Mouse (Mus musculus) hindbrain, postnatal 0 days (tissue): ENCODE measurements around the gene Ttll8. TPM values are rescaled to one million over a fixed set of nuclear protein-coding genes. Genes with fewer than 3 reads are reported as not detected.
A peak's percentile ranks its signal among the peaks of the same experiment; 100 is the strongest.

Experiments used
- ATAC-seq: fragments of 200-750 bp; cut with Nextera tagmentation; 2 replicates; pipeline ENCODE4 v1.8.0; 2017; ENCODE audit warnings: mild to moderate bottlenecking, moderate TSS enrichment, moderate library complexity
- DNase-seq: peaks from one replicate; pipeline ENCODE4 v3.0.0-alpha.2; 2015; ENCODE audit warnings: low spot score
- H3K27ac ChIP-seq: fragments of 300-500 bp; sonication (generic); 2 replicates; pipeline ENCODE4 v1.5.1; 2014; ENCODE audit warnings: mild to moderate bottlenecking
- H3K27me3 ChIP-seq: fragments of 300-500 bp; sonication (generic); 2 replicates; pipeline ENCODE4 v1.6.1; 2014; ENCODE audit warnings: low read length, mixed read lengths; ENCODE audit not compliant: insufficient read depth
- H3K36me3 ChIP-seq: fragments of 300-500 bp; sonication (generic); 2 replicates; pipeline ENCODE4 v1.6.1; 2014; ENCODE audit warnings: low read length, mixed read lengths; ENCODE audit not compliant: insufficient read depth
- H3K4me1 ChIP-seq: fragments of 300-500 bp; sonication (generic); 2 replicates; pipeline ENCODE4 v1.6.1; 2014; ENCODE audit warnings: antibody characterized with exemption, low read length, mixed read lengths; ENCODE audit not compliant: insufficient read depth
- H3K4me2 ChIP-seq: fragments of 300-500 bp; sonication (generic); 2 replicates; pipeline ENCODE4 v1.6.1; 2014; ENCODE audit warnings: low read depth, mild to moderate bottlenecking, low read length, moderate library complexity, mixed read lengths
- H3K4me3 ChIP-seq: fragments of 300-500 bp; sonication (generic); 2 replicates; pipeline ENCODE4 v1.5.1; 2014; ENCODE audit warnings: low read length
- H3K9ac ChIP-seq: fragments of 300-500 bp; sonication (generic); replicated peaks from 2 replicates; pipeline ENCODE4 v1.6.1; 2014; ENCODE audit warnings: mild to moderate bottlenecking, low read length, moderate library complexity, mixed read lengths
- H3K9me3 ChIP-seq: fragments of 300-500 bp; sonication (generic); 2 replicates; pipeline ENCODE4 v1.6.1; 2016; ENCODE audit warnings: low read length, mixed read lengths
- CTCF ChIP-seq: IDR thresholded peaks from 2 replicates; pipeline ENCODE4 v1.5.1; 2016; ENCODE audit warnings: antibody characterized with exemption, control low read depth, low read depth
- WGBS: fragments of 180-500 bp; shearing (Covaris S2); extraction: QIAGEN DNeasy Blood & Tissue Kit; methylation state at CpG from one replicate; pipeline ENCODE4 v1.1.7; 2014; 5-methylcytosine and 5-hydroxymethylcytosine counted together
- polyA plus RNA-seq: library from polyadenylated mRNA; unstranded; fragments of >200 nt; fragmentation: Nextera tagmentation; extraction: Ambion mirVana; gene quantifications from 2 replicates; pipeline ENCODE4 v1.2.1, GENCODE M21; 2015
- total RNA-seq: library from RNA; depleted of rRNA; stranded (reverse); fragments of >200 nt; gene quantifications from 2 replicates; pipeline ENCODE4 v1.2.3, GENCODE M21; 2014

The Ttll8 gene
- total and polyA plus RNA-seq, 2 experiments from 2014 or later = 0.14 to 0.16 TPM

DNA sequence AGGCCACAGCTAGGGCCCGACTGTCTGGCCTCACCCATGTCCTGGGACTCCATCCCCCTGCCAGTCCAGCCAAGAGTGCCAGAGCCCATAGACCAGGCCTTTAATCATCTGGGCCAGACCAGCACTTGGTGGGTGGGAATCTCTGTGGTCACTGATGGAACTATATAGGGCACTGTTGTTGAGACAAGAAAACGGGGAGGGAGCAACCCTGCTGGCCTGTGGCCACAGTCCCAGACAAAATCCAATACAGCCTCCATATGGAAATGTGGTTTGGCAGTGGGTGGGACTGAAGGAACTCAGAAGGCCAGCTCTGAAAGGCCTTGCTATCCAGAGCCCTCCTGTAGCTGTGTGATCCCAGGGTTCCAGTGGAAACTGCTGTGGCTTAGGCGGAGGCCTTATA, 65.2 kb downstream of the Ttll8 start:
- WGBS = 61% methylated on average over 3 of the region's 3 CpGs
- Histone ChIP-seq H3K27ac (no peak overlapping the region), H3K4me1 (peaks cover 5% of the 10 kb centered on the region; the same call in 1 of the 2 replicates), H3K9me3 (no peaks in the 10 kb centered on the region), H3K4me3 (no peak overlapping the region), H3K4me2 (no peak overlapping the region), H3K27me3 (no peaks in the 10 kb centered on the region), H3K9ac (no peak overlapping the region), H3K36me3 (no peaks in the 10 kb centered on the region)
- no peak for TF ChIP-seq CTCF
- ATAC-seq (no peak), DNase-seq (no peak)

DNA sequence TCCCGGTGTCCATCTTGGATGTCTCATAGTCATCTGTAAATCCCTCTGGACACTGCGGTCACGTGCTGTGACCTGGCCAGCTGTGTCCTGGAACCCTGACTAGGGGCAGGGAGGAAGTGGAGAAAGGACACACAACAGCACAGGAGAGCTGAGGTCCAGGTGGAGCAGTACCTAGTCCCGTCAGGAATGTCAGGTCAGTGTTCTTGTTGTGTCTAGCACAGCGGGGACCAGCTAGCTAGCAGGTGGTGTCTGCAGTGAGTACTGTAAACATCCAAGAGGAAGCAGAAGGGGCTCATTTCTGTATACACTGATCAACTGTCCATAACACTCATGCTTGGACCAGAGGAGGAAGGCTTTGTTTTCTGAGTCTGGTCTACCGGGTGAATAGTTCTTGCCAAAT, 68.8 kb downstream of the Ttll8 start:
- Histone ChIP-seq H3K36me3 (no peaks in the 10 kb centered on the region), H3K4me1 (no peaks in the 10 kb centered on the region), H3K9ac (no peak overlapping the region), H3K27me3 (no peaks in the 10 kb centered on the region), H3K27ac (no peak overlapping the region), H3K4me2 (no peak overlapping the region), H3K9me3 (no peaks in the 10 kb centered on the region), H3K4me3 (no peak overlapping the region)
- DNase-seq (no peak), ATAC-seq (no peak)
- WGBS = 83% methylated on average over 6 of the region's 6 CpGs
- no peak for TF ChIP-seq CTCF

DNA sequence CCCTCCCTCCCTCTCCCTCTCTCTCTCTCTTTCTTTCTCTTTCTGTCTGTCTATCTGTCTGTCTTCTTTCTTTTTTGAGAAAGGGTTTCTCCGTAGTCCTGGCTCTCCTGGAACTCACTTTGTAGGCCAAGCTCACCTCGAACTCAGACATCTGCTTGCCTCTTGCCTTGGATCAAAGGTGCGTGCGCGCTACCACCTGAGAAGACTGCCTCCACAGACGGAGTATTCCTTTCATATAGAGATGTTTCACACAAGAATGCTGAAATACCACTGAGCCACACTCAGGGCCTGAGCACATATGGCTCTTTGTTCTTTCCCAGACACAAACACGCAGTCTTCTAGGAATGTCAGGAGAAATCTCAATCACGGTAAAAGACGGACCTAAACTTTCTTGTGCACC, 70.9 kb downstream of the Ttll8 start:
- 85% methylated on average over 9 of the region's 9 CpGs for WGBS
- Histone ChIP-seq H3K27me3 (no peaks in the 10 kb centered on the region), H3K36me3 (no peaks in the 10 kb centered on the region), H3K4me3 (no peak overlapping the region), H3K4me2 (no peak overlapping the region), H3K9ac (no peak overlapping the region), H3K4me1 (no peaks in the 10 kb centered on the region), H3K9me3 (no peaks in the 10 kb centered on the region), H3K27ac (no peak overlapping the region)
- ATAC-seq = no peak
- TF ChIP-seq CTCF = no peak
- no peak for DNase-seq

DNA sequence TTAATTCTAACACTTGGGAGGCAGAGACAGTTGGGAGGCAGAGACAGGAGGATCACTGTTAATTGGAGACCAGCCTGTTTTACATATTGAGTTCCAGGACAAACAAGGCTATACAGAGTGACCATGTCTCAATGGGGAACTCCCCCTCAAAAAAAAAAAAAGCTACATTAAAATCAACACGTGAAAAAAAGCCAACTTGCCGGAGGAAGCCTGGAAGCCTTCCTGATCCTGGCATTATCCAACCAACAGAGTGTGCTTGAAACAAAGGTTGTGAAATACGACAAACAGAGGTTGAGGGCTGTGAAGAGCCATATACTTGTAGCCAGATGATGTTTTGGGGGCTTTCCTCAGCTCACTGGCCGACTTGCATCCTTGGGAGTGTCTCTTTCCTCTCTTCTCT, 71.4 kb downstream of the Ttll8 start:
- Histone ChIP-seq H3K4me3 (no peak overlapping the region), H3K4me1 (no peaks in the 10 kb centered on the region), H3K9me3 (no peaks in the 10 kb centered on the region), H3K4me2 (no peak overlapping the region), H3K27ac (no peak overlapping the region), H3K27me3 (no peaks in the 10 kb centered on the region), H3K9ac (no peak overlapping the region), H3K36me3 (no peaks in the 10 kb centered on the region)
- WGBS = 75% methylated on average over 4 of the region's 4 CpGs
- TF ChIP-seq CTCF = no peak
- DNase-seq (no peak), ATAC-seq (no peak)

DNA sequence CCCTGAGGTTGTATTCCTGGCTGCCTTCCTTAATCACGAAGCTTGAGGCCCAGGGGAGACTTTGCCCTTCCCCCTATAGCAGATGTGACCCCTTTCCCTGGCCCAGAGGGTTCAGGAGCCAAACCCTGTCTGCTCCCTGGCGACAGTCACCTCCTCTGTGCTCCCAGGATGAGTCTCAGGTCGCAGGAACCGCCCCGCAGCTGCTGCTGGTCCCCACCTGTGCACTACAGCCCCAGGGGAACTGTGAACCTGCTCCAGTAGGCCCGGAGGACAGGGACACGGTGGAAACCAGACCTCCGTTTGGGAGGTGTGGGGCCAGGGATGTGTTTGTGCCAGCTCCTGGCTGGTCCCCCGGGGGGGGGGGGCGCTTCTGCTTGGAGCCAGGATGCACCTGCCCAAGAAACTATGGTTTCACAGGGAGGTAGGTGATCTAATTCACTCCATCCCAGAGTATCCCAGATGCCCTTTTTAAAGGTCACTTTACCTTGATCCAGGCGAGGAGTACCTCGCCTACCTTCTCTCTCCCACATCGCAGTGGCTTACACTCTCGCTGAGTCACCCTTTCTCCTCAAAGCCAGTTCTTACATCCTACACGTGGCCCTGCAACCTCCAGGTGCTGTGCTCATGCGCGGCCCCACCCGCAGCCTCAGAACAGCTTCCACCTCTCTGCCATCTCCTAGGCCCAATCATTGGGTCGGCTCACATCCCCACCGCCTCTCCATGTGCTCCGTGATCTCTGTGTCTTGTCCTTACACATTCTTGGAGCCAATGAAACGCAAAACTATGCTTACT, 72.8 kb downstream of the Ttll8 start:
- Histone ChIP-seq H3K4me3 (no peak overlapping the region), H3K36me3 (no peaks in the 10 kb centered on the region), H3K27me3 (no peaks in the 10 kb centered on the region), H3K27ac (no peak overlapping the region), H3K4me2 (no peak overlapping the region), H3K9me3 (no peaks in the 10 kb centered on the region), H3K9ac (no peak overlapping the region), H3K4me1 (no peaks in the 10 kb centered on the region)
- TF ChIP-seq CTCF = no peak
- WGBS = 64% methylated on average over 21 of the region's 22 CpGs
- no peak for ATAC-seq
- no peak for DNase-seq

DNA sequence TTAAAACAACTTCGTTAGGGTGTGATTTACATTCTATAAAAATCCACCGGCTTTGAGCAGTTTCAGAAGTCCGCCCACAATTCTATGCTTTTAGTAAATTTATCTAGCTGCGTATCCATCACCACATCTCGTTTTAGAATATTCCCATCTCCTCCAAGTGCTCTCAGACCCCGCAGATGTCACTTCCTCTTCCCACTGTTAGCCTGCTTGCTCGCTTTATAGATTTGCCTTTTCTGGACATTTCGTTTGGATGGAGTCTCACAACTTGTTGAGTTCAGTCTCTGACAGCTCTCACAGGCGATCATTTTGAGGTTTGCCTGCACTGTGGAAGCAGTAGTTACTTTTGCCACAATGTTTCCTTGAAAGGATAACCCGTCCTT, 77.2 kb downstream of the Ttll8 start:
- no peak for TF ChIP-seq CTCF
- Histone ChIP-seq H3K9ac (no peak overlapping the region), H3K9me3 (no peaks in the 10 kb centered on the region), H3K4me3 (no peak overlapping the region), H3K4me1 (no peaks in the 10 kb centered on the region), H3K27me3 (no peaks in the 10 kb centered on the region), H3K4me2 (no peak overlapping the region), H3K27ac (no peak overlapping the region), H3K36me3 (no peaks in the 10 kb centered on the region)
- WGBS = 83% methylated on average over 10 of the region's 10 CpGs
- ATAC-seq = no peak
- DNase-seq = no peak

DNA sequence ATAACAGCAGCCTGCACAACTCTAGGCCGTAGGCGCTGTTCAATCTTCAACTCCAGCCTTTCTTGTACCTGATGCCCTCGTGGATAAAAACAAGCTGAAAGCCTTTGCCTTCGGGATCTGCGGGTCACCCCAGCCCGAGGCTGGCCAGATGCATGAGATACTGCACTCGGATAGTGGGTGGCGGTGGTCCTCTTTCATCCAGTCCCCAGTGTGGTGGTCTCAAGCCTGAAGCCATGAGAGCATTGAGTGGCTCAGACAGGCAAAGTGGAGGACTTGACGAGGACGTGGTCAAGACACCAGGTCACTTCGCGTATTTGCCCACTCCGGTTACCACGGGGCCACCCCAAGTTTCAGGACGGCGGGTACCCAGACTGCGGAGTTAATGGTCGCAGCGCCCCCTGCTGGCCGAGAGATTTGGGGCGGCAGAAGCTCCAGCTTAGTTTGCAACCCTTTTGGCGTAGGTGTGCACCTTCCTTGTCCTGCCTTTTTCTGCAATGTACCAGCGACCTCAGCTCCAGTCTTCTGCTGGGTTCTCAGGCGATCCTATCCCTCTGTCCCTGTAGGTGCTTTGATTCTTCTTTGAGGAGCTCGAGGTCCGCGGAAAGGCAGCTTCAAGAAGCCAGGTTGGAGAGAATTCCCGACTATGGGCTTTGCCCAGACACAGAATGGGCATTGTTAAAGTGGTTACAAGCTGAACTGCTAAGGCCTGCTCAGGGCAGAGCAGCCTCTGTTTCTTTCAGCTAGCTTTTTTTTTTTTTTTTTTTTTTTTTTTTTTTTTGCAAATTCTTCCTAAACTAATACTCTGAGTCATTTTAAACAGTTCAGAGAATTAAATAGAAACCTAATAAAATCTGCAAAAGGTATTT, 77.8 kb downstream of the Ttll8 start:
- Histone ChIP-seq H3K9ac (no peak overlapping the region), H3K9me3 (no peaks in the 10 kb centered on the region), H3K4me3 (no peak overlapping the region), H3K4me1 (no peaks in the 10 kb centered on the region), H3K27ac (no peak overlapping the region), H3K27me3 (no peaks in the 10 kb centered on the region), H3K36me3 (no peaks in the 10 kb centered on the region), H3K4me2 (0 out of 2 replicates have a peak overlapping the region, but pooled peaks have one; percentile 28)
- ATAC-seq = 0 out of 2 replicates have a peak, but pooled peaks have one; percentile 51
- peak; percentile 91 for TF ChIP-seq CTCF
- peak; percentile 79 for DNase-seq
- 10% methylated on average over 28 of the region's 28 CpGs for WGBS
